Mouse (Mus musculus): Measurements from ENCODE around the gene Tmem213. TPM values are rescaled to one million over a fixed set of nuclear protein-coding genes. Genes with fewer than 3 reads are reported as not detected.

The Tmem213 gene
- total and polyA plus RNA-seq, 3 experiments = not detected

DNA sequence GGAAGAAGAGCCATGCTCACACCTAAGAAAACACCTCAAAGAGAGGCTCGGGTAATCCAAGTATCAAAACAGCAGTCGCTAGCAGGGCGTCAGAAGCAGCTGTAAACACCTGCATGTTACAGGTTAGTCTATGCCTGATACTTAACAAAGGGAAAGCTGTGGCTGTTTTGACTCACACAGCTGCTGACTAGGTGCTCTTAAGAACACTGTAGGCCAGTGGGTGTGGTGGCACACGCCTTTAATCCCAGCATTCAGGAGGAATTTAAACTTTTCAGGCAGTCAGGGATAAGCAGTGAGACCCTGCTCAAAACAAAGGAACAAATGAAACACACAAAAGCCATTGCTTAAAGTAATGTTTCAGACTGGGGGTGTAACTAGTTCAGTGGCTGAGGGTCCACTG lies 25.9 kb upstream of the Tmem213 start:
- Histone ChIP-seq H3K27ac (ENCODE audit: control insufficient read depth, low read depth, low read length) (no peak overlapping the region), H3K36me3 (ENCODE audit: control insufficient read depth in 1 of 2, insufficient read depth in 2 of 2, low read length in 2 of 2) (no peaks in the 10 kb centered on the region), H3K9ac (ENCODE audit: control insufficient read depth, low read depth, low read length, poor library complexity, severe bottlenecking) (no peak overlapping the region), H3K27me3 (ENCODE audit: control insufficient read depth in 1 of 2, insufficient read depth in 2 of 2, low read length in 2 of 2) (no peaks in the 10 kb centered on the region), H3K4me3 (ENCODE audit: control insufficient read depth in 1 of 2, insufficient read depth in 1 of 2, low read depth in 2 of 2, low read length in 2 of 2) (no peak overlapping the region), H3K79me2 (ENCODE audit: control insufficient read depth, insufficient read depth, low read length, poor library complexity) (no peaks in the 10 kb centered on the region), H3K4me1 (ENCODE audit: control insufficient read depth in 1 of 2, insufficient read depth in 2 of 2, low read length in 2 of 2) (no peaks in the 10 kb centered on the region), H3K9me3 (replicated peaks; ENCODE audit: insufficient read depth, low read length) (no peaks in the 10 kb centered on the region)
- TF ChIP-seq POLR2A (IDR thresholded peaks at IDR 0.05; ENCODE audit: control insufficient read depth in 1 of 2, insufficient read depth in 1 of 2, low read depth in 1 of 2, low read length in 2 of 2, poor library complexity in 1 of 2) (no peak), BHLHE40 (IDR thresholded peaks at IDR 0.05; ENCODE audit: borderline replicate concordance, low read depth, low read length) (no peak), CTCF (IDR thresholded peaks at IDR 0.05 in 2 of 3, conservative IDR thresholded peaks at IDR 0.05 in 1 of 3; ENCODE audit: control insufficient read depth in 1 of 3, insufficient read depth in 1 of 3, low read depth in 2 of 3, low read length in 3 of 3, poor library complexity in 1 of 3, severe bottlenecking in 1 of 3) (no peak), MYB (IDR thresholded peaks at IDR 0.05; ENCODE audit: low read depth, low read length) (no peak), TCF12 (IDR thresholded peaks at IDR 0.05; ENCODE audit: low read depth, low read length) (no peak), TBP (IDR thresholded peaks at IDR 0.05; ENCODE audit: low read depth, low read length) (no peak), CHD1 (IDR thresholded peaks at IDR 0.05; ENCODE audit: low read depth, low read length) (no peak), ETS1 (IDR thresholded peaks at IDR 0.05; ENCODE audit: low read depth, low read length) (no peak), MXI1 (IDR thresholded peaks at IDR 0.05; ENCODE audit: low read depth, low read length) (no peak), GATA1 (IDR thresholded peaks at IDR 0.05; ENCODE audit: low read depth, low read length) (no peak), POLR2AphosphoS2 (IDR thresholded peaks at IDR 0.05; ENCODE audit: low read length) (no peak), NRF1 (IDR thresholded peaks at IDR 0.05; ENCODE audit: insufficient read depth, low read depth, low read length, poor library complexity, severe bottlenecking) (no peak), USF1 (IDR thresholded peaks at IDR 0.05; ENCODE audit: low read depth, low read length) (no peak), CHD2 (IDR thresholded peaks at IDR 0.05; ENCODE audit: low read length) (no peak), MAX (IDR thresholded peaks at IDR 0.05; ENCODE audit: low read length) (no peak), USF2 (IDR thresholded peaks at IDR 0.05; ENCODE audit: borderline replicate concordance in 1 of 2, insufficient read depth in 1 of 2, low read depth in 1 of 2, low read length in 2 of 2) (no peak)
- no peak for DNase-seq (ENCODE audit: low read depth, low spot score)

DNA sequence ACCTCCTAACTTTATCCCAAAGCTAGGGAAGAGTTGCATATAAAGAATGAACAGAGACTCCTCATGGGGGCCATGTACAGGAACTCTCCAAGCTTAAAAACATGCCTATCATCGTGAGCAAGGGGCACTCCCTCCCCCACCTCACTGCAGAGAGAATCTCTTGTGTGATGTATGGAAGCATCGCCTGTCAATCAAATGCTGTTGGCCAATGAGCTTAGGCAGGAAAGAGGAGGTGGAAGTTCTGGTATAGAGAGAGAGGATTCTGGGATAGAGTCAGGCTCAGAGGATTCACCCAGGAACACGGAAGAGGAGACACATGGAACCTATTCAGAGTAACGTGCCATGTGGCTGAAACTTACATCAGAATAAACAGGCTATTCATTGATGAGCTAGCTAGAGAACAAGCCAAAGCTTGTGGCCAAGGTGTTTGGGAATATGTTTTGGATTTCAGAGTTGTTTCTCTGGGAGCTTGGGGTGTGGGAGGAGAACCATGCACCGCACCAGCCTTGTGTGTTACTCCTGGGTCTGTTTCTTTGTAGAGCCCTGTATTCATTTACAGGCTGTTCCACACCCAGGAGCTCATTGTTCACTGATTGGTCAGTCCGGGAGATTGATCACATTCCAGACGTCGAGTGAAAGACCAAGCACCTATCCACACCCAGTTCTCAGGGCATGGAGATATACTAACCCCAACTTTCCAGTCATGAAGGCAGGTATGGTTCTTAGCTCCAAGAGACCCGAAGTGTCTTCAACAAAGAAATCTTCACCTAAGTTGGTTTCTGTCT lies 21.6 kb upstream of the Tmem213 start:
- Histone ChIP-seq H3K36me3 (ENCODE audit: control insufficient read depth in 1 of 2, insufficient read depth in 2 of 2, low read length in 2 of 2) (no peaks in the 10 kb centered on the region), H3K4me3 (ENCODE audit: control insufficient read depth in 1 of 2, insufficient read depth in 1 of 2, low read depth in 2 of 2, low read length in 2 of 2) (no peak overlapping the region), H3K9ac (ENCODE audit: control insufficient read depth, low read depth, low read length, poor library complexity, severe bottlenecking) (no peak overlapping the region), H3K27me3 (ENCODE audit: control insufficient read depth in 1 of 2, insufficient read depth in 2 of 2, low read length in 2 of 2) (no peaks in the 10 kb centered on the region), H3K9me3 (replicated peaks; ENCODE audit: insufficient read depth, low read length) (no peaks in the 10 kb centered on the region), H3K4me1 (ENCODE audit: control insufficient read depth in 1 of 2, insufficient read depth in 2 of 2, low read length in 2 of 2) (no peaks in the 10 kb centered on the region), H3K27ac (ENCODE audit: control insufficient read depth, low read depth, low read length) (no peak overlapping the region), H3K79me2 (ENCODE audit: control insufficient read depth, insufficient read depth, low read length, poor library complexity) (no peaks in the 10 kb centered on the region)
- DNase-seq (ENCODE audit: low read depth, low spot score) = no peak
- TF ChIP-seq MYC (IDR thresholded peaks at IDR 0.05; ENCODE audit: low read depth, low read length) (no peak), ELF1 (IDR thresholded peaks at IDR 0.05; ENCODE audit: low read depth, low read length) (no peak), RCOR1 (IDR thresholded peaks at IDR 0.05; ENCODE audit: low read depth, low read length) (no peak), TBP (IDR thresholded peaks at IDR 0.05; ENCODE audit: low read depth, low read length) (no peak), CTCF (IDR thresholded peaks at IDR 0.05 in 2 of 3, conservative IDR thresholded peaks at IDR 0.05 in 1 of 3; ENCODE audit: control insufficient read depth in 1 of 3, insufficient read depth in 1 of 3, low read depth in 2 of 3, low read length in 3 of 3, poor library complexity in 1 of 3, severe bottlenecking in 1 of 3) (no peak), MAX (IDR thresholded peaks at IDR 0.05; ENCODE audit: low read length) (no peak), MXI1 (IDR thresholded peaks at IDR 0.05; ENCODE audit: low read depth, low read length) (no peak), MYB (IDR thresholded peaks at IDR 0.05; ENCODE audit: low read depth, low read length) (no peak), SMC3 (IDR thresholded peaks at IDR 0.05; ENCODE audit: low read depth, low read length) (no peak), BHLHE40 (IDR thresholded peaks at IDR 0.05; ENCODE audit: borderline replicate concordance, low read depth, low read length) (no peak), USF2 (IDR thresholded peaks at IDR 0.05; ENCODE audit: borderline replicate concordance in 1 of 2, insufficient read depth in 1 of 2, low read depth in 1 of 2, low read length in 2 of 2) (no peak)

Data from MEL (cell line).